Mouse (Mus musculus): ENCODE data around the gene Dcst1. TPM values are rescaled to one million over a fixed set of nuclear protein-coding genes. Genes with fewer than 3 reads are reported as not detected.

Gene Dcst1
- polyA plus RNA-seq, 1 experiment from 2014 or later, result 1.3 TPM

DNA sequence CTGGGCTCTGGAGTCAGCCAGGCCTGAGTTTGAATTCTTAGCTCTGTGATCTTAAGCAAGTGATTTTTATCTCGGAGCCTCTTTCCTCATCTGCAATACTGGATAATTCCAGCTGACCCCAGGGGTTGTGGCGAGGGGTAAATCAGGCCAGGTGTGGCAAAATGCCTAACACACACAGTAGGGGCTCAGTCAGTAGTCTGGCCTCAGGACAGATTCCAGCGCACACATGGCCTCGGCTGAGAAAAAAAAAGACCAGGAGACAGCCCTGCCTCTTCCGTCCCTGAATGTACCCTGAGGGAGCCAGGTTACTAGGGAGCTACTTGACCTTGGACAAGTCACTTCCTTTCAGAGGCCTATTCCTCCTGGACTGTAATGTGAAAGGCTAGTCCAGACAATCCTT, 17.9 kb upstream of the Dcst1 start:
- ChIA-PET CTCF (interaction anchor here (1.2 to 1.7 kb wide), 5 partner anchors 10 to 43 kb away, joined by 3 to 5 read pairs (median 3); no protein-coding TSS in a partner anchor), POLR2A (interaction anchor here (0.9 kb wide), 2 partner anchors 10 to 35 kb away, joined by 3 to 4 read pairs; partner anchors contain the start of genes Cks1b and Shc1)
- no peaks in the 10 kb centered on the region for H3K27me3 ChIP-seq
- no peak for TF ChIP-seq CTCF (IDR thresholded peaks at IDR 0.05)
- DNase-seq (ENCODE audit: low read depth, low spot score), result no peak
- in situ Hi-C loops (cut with MboI; ENCODE audit: low pct_unique_long_range_greater_than_20kb), result no loop called here
- ATAC-seq, result no peak

DNA sequence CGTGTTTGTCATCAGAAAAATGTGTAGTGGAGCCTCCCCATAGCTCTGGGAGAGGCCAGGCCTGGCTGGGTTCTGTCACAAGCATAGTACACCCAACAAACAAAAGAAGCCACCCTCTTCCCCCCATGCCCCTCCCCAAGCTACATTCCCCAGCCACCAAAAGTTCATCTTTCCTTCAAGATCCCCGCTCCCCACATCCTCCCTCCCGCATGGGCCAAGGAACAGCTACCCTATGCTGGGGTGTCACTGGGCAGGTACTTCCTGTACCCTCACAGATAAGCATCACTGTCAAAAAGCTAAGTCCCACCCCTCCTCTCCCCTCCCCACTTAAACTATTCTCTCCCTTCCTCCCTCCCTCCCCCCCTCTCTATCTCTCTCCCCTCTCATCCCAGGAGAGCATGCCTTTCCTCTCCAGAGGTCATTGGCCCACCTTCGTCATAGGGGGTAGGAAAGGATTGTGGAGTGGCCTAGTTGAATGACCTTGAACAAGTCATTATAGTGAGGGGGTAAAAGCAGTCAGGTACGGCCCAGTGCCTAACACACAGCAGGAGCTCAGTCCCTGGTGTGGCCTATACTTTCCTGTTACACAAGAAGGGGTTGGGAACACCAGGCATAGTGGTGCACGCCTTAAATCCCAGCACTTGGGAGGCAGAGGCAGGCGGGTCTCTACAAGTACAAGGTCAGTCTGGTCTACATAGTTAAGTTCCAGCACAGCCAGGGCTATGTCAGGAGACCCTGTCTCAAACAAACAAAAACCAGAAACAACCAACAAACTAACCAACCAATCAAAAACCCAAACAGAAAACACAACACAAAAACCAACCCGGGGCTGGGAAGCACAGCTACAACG, 17.2 kb upstream of the Dcst1 start:
- ATAC-seq, result no peak
- no peak for TF ChIP-seq CTCF (IDR thresholded peaks at IDR 0.05)
- CTCF ChIA-PET, result interaction anchor here (1.2 to 2.1 kb wide), 6 partner anchors 9 to 42 kb away, joined by 3 to 6 read pairs (median 4); no protein-coding TSS in a partner anchor
- no peaks in the 10 kb centered on the region for H3K27me3 ChIP-seq
- in situ Hi-C loops (cut with MboI; ENCODE audit: low pct_unique_long_range_greater_than_20kb), result no loop called here
- POLR2A ChIA-PET, result interaction anchor here (0.9 to 1.4 kb wide), 2 partner anchors 8 to 36 kb away, joined by 3 to 4 read pairs; partner anchors contain the start of genes Cks1b and Shc1
- no peak for DNase-seq (ENCODE audit: low read depth, low spot score)

DNA sequence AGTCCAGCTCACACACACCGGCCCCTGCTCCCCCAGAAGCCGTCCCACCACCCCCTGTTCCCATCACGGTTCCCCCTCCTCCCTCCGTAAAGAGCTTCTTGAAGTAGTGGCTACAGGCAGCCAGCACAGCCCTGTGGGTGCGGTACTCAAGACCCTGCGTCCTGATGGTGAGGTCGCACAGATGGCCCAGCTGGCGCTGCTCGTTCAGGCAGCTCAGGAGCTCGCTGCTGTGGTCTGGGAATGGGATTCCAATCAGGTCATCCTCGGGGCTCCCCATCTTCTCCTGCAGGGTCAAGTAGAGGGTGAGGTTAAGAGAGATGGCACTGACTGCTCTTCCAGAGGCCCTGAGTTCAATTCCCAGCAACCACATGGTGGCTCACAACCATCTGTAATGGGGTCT, 16.2 kb upstream of the Dcst1 start:
- ChIA-PET CTCF (interaction anchor here (1.5 to 2.1 kb wide), 3 partner anchors 10 to 27 kb away, joined by 3 to 6 read pairs (median 4); no protein-coding TSS in a partner anchor), POLR2A (interaction anchor here (0.7 to 1.4 kb wide), 2 partner anchors 9 to 46 kb away, joined by 3 read pairs; no protein-coding TSS in a partner anchor)
- in situ Hi-C loops (cut with MboI; ENCODE audit: low pct_unique_long_range_greater_than_20kb), result no loop called here
- no peak for DNase-seq (ENCODE audit: low read depth, low spot score)
- no peak for ATAC-seq
- no peak for TF ChIP-seq CTCF (IDR thresholded peaks at IDR 0.05)
- H3K27me3 ChIP-seq, result no peaks in the 10 kb centered on the region

DNA sequence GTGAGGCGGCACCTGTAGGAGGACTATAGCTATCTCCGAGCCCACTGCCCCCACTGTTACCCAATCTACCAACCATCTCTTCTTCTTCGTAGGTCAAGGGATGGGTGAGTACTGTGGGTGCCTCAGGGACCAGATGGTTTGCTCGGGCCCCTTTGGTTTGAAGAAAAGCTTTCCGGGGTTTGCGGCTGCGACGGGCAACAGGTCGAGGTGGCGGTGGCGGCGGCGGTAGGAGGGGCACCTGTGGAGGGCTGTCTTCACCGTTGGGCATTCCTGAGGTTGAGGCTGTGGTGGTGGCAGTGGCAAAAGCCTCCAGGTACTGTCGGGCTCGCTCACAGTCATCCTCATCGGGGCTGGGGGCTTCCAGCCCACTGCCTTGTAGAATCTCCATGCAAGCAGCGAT, 15.7 kb upstream of the Dcst1 start:
- H3K27me3 ChIP-seq, result no peaks in the 10 kb centered on the region
- TF ChIP-seq CTCF (IDR thresholded peaks at IDR 0.05), result no peak
- no peak for ATAC-seq
- CTCF ChIA-PET, result interaction anchor here (1.1 to 2.1 kb wide), 4 partner anchors 8 to 68 kb away, joined by 3 to 6 read pairs (median 4); no protein-coding TSS in a partner anchor
- POLR2A ChIA-PET, result interaction anchor here (0.7 kb wide), 1 partner anchor 45 kb away, joined by 3 read pairs; no protein-coding TSS in a partner anchor
- in situ Hi-C loops (cut with MboI; ENCODE audit: low pct_unique_long_range_greater_than_20kb), result no loop called here
- no peak for DNase-seq (ENCODE audit: low read depth, low spot score)

DNA sequence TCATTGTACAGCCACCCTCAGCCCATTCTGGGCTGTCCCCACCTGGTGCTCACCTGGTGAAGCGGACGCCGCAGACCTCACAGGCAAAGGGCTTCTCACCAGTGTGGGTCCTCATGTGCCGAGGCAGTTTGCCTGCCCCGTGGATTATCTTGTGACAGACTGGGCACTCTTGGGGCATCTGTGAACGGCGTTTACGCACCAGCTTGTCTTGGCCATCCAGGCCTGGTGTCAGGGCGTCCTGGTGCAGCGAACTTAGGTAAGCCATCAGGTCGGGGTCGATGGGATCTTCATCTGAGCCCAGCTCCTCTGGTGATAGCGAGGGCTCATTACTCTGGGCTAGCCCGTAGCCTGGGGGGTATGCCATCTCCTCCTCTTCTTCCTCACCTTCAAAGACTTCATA, 15.2 kb upstream of the Dcst1 start:
- POLR2A ChIA-PET, result no interaction called here
- no peaks in the 10 kb centered on the region for H3K27me3 ChIP-seq
- ATAC-seq (no peak), DNase-seq (ENCODE audit: low read depth, low spot score) (no peak)
- in situ Hi-C loops (cut with MboI; ENCODE audit: low pct_unique_long_range_greater_than_20kb), result no loop called here
- CTCF ChIA-PET, result interaction anchor here (0.7 to 1.7 kb wide), 4 partner anchors 9 to 69 kb away, joined by 3 to 4 read pairs (median 4); no protein-coding TSS in a partner anchor
- no peak for TF ChIP-seq CTCF (IDR thresholded peaks at IDR 0.05)

DNA sequence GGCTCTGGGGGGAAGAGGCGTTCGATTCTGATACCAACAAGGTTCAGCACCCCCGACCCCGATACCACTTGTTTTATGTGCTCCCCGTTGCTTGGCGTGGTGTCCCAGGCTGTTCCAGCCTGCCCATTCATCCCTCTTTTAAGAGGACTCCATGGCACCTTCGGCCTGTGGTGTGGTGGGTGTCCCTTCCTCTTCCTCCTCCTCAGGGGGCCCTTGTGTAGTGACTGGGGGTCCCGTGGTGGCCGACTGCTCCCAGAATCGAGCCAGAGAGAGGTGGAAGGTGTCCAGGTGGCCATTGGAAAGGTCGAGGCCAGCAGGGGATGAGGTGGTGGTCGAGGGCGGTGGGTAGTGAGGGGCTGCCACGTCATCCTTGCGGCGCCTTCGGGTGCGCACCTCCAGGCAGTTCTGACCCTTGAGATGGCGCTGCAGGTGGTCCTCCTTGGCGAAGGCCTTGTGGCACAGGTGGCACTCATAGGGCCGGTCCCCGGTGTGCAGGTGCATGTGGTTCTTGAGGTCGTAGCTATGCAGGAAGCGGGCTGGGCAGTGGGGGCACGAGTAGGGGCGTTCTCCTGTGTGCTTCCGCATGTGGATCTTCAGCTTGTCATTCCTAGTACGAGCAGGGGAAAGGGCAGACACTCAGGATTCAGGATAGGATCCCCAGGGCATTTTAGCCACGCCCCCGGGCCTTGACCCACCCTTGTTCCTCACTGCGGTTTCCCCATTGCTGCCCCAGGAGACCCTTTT, 14.5 kb upstream of the Dcst1 start:
- in situ Hi-C loops (cut with MboI; ENCODE audit: low pct_unique_long_range_greater_than_20kb), result no loop called here
- ChIA-PET CTCF (interaction anchor here (0.7 to 1.9 kb wide), 5 partner anchors 10 to 70 kb away, joined by 3 to 11 read pairs (median 4); no protein-coding TSS in a partner anchor), POLR2A (no interaction called here)
- no peak for TF ChIP-seq CTCF (IDR thresholded peaks at IDR 0.05)
- DNase-seq (ENCODE audit: low read depth, low spot score) (no peak), ATAC-seq (no peak)
- H3K27me3 ChIP-seq, result no peaks in the 10 kb centered on the region

DNA sequence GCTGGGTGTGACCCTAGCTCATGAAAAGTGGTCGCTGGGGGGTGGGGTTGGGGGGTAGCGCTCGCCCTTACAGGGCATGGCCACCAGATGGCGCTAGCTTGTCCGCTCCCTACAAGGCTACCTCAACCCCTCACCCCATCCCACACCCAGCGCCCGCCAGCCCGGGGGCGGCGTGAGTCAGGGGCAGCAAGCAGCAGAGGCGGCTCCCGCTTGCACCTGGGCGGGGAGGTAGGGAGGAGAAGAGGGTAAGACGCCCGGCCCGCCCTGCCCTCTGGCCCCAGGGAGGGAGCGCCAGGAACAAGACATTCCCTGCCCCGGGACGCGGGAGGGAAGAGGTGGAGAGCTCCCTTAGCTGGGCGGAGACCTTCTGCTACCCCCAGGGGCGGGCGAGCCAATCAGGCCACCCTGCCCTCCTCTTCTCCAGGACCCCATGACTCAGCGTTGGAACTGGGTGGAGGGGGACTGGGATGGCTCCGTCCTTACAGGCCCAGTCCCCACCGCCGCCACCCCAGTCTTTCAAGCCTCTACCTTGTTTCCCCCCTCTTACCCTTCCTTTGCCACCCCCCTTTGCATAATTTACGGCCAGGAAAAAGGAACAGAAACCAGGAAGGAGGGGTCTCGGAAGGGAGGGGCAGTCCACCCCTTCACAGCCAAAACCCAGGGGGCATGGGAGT, 13.5 kb upstream of the Dcst1 start:
- in situ Hi-C loops (cut with MboI; ENCODE audit: low pct_unique_long_range_greater_than_20kb), result no loop called here

DNA sequence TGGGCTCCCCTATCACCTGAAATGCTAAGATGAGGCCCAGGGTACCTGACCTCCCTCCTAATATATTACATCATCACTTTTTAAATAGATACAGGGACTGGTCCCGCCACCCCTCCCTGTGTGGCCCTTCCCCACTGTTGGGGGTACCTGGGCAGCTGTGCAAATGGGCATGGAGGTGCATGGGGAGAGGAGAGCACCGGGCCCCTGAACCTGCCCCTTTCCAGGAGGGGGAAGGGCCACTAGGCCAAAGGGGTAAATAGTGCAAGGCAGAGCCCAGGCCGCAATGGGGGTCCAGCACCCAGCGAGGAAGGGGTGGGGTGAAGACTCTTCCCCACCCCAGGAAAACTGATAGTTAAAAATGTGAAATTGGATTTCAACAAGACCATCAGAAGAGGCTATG, 12.8 kb upstream of the Dcst1 start:
- CTCF ChIA-PET, result interaction anchor here (0.6 to 1.9 kb wide), 6 partner anchors 10 to 59 kb away, joined by 3 to 11 read pairs (median 4); partner anchors contain the start of genes Dcst1 and Pbxip1
- DNase-seq (ENCODE audit: low read depth, low spot score) (no peak), ATAC-seq (no peak)
- H3K27me3 ChIP-seq, result no peaks in the 10 kb centered on the region
- TF ChIP-seq CTCF (IDR thresholded peaks at IDR 0.05), result no peak
- in situ Hi-C loops (cut with MboI; ENCODE audit: low pct_unique_long_range_greater_than_20kb), result no loop called here
- POLR2A ChIA-PET, result interaction anchor here (0.6 to 2.9 kb wide), 5 partner anchors 9 to 27 kb away, joined by 3 to 12 read pairs (median 4); partner anchors contain the start of gene Zbtb7b

More for the DNA sequence above, 13.5 kb upstream of the Dcst1 start:
- CTCF ChIA-PET, result interaction anchor here (0.6 to 1.9 kb wide), 7 partner anchors 10 to 58 kb away, joined by 3 to 11 read pairs (median 3); partner anchors contain the start of genes Dcst1 and Pbxip1
- POLR2A ChIA-PET, result interaction anchor here (0.6 to 2.9 kb wide), 4 partner anchors 12 to 28 kb away, joined by 3 to 12 read pairs (median 4); partner anchors contain the start of gene Zbtb7b
- no peak for TF ChIP-seq CTCF (IDR thresholded peaks at IDR 0.05)
- ATAC-seq (no peak), DNase-seq (ENCODE audit: low read depth, low spot score) (no peak)
- no peaks in the 10 kb centered on the region for H3K27me3 ChIP-seq

DNA sequence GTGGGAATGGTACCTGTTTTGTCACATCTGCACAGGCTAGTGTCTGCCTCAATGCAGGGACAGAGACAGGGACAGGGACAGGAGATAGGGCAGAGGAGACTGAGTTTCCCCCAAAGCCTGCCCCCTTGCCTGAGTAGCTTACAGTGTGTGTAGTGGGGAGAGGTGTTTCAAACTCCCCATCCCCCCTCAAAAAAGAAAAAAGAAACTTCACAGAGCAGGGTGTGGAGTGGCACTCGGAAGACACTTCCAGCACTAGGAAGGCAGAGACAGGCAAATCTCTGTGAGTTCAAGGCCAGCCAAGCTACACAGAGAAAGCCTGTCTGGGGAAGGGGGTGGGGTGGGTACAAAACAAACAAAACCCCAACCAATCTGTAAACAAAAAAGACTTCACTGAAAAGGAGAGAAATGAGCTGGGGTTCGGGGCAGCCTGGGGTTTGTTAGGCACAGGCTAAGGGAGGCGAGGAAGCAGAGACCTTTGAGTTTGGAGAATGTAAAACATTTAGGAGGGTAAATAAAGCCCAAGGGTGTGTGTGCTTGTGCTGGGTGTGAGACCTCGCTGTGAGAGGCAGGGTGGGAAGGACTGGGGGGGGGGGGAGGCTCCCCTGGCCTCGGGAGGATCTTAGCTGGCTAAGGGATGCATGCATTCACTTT, 8.7 kb upstream of the Dcst1 start:
- ChIA-PET POLR2A (interaction anchor here (0.7 to 2.3 kb wide), 3 partner anchors 10 to 14 kb away, joined by 3 to 6 read pairs (median 3); no protein-coding TSS in a partner anchor), CTCF (interaction anchor here (1.7 to 1.8 kb wide), 2 partner anchors 14 to 19 kb away, joined by 3 to 6 read pairs; no protein-coding TSS in a partner anchor)
- no peak for ATAC-seq
- in situ Hi-C loops (cut with MboI; ENCODE audit: low pct_unique_long_range_greater_than_20kb), result no loop called here
- no peak for TF ChIP-seq CTCF (IDR thresholded peaks at IDR 0.05)
- no peak for DNase-seq (ENCODE audit: low read depth, low spot score)
- no peaks in the 10 kb centered on the region for H3K27me3 ChIP-seq
